Mouse (Mus musculus) spleen, adult 12 weeks (tissue): Measurements from ENCODE around the gene Kalrn.
"Not testable (repeated sequence)": the region's sequence is repeated elsewhere in the genome, so short reads cannot be mapped to it uniquely, and the experiment has no call there.

Source experiments
- DNase-seq: peaks from one replicate; pipeline ENCODE4 v3.0.0; 2022; ENCODE audit warnings: low spot score

Kalrn gene

DNA sequence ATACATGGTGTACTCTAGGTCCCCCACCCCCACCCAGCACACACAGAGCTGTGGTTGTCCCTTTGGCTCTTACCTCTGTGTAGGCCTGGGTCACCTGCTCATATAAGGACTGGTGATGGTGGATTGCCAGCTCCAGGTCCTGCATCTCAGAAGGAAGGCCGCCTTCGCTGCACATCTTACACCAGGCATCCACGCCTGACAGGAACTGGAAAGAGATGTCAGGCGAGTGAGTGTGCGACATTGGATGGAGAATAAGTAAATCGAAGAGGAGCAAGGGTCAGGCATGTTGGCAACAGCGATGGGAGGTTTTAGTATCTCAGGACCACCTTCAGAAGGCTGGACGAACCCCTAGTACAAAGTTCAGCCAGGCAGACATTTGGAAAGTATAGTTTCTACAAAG, 263.0 kb downstream of the Kalrn start:
- no peak for DNase-seq

- DNase-seq: no peak
These were observed 265.0 kb downstream of the Kalrn start for GRCm38 (mm10) chr16:34308324-34308723.

- DNase-seq: no peak
These were observed 265.9 kb downstream of the Kalrn start for GRCm38 (mm10) chr16:34307458-34307857.

- no peak for DNase-seq
These were observed 267.7 kb downstream of the Kalrn start for GRCm38 (mm10) chr16:34305586-34305985.

- DNase-seq: not testable (repeated sequence)
These were observed 269.5 kb downstream of the Kalrn start for GRCm38 (mm10) chr16:34303818-34304217.

- DNase-seq: no peak
These were observed 270.8 kb downstream of the Kalrn start for GRCm38 (mm10) chr16:34302503-34302902.

- DNase-seq: no peak
These were observed 271.3 kb downstream of the Kalrn start for GRCm38 (mm10) chr16:34302063-34302462.

DNA sequence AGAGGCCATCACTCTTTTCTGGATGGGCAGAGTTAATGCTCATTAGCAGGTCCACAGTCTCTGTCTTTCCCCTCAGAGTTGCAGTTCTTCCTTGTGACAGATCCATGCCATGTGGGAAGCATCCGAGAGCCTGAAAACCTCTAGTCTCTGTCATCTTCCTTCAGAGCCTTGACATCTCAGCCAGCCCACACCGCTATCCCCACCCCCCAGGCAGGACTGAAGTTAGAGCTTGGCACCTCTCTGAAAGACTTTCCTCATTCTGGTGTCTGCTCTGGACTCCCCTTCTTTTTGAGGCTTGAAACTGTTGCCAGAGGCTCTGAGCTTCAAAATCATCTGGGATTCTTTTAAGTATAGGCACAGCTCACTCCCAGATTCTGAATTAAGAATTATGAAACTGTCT, 274.1 kb downstream of the Kalrn start:
- DNase-seq: no peak

DNA sequence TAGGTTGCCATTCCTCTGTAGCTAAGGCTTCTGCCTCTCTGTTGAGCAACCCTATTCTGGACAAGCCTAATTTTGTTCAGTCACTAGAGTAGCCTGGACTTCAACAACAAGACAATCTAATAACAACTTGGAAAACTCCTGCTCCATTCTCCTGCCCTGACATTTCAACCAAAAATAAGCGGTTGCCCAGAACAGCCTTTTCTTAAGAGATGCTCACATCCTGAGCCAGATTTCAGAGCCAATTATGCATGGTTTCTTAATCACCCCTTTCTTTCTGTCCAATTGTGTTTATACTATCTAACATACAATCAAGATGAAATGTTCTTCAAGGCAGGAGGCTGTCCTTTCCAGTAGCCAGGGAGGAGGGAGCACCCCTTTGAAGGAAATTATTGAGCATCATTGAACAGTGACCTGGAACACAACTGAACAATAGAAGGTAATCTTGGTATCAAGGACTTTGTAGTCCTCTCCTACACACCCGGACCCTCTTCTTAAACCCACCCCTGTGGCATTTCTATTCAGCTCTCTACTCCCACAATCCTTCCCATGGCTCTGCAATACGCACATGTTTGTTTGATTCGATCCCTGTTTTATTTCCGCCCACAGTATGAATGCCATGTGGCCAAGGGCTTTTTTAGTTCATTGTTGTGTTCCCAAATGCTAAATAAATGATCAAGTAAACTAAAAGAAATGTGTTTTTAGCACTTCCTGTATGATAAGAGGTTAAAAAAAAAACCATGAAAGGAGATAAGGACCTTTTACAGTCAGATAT, 275.2 kb downstream of the Kalrn start:
- DNase-seq: no peak

DNA sequence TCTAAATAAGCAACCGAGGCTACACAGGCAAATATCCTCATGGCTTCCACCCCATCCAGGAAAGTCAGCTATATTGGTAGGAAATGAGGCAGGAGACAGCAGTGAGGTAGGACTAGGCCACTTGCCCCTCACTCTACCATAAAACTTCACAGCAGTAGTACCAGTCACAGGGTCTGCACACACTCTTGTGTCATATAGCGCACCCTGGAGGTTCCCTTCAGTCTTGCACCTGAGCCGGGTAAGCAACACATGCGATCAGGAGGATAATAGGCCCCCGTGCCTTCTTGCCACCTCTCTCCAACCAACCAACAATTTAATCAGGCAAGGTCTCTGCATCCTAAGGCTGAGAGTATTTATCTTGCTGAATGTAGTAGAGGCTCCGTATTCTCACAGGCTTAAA, 278.8 kb downstream of the Kalrn start:
- DNase-seq: no peak

DNA sequence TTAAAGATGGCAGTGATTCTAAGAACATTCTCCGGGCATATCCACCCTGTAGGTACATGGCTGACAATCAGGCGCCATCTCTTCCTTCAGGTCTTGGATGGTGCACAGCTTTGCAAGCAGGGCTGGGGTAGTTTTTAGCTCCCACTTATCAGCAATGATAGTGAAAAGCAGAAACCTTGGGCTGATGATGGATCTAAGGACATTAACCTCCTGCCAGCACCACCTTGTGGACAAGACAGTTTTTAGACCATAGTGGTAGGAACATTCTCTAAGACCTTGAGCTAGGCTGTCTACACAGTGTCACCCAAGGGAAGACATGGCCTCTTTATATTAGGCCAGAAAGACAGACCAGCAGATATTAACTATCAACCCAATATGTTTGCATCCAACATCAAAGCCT, 279.7 kb downstream of the Kalrn start:
- no peak for DNase-seq

DNA sequence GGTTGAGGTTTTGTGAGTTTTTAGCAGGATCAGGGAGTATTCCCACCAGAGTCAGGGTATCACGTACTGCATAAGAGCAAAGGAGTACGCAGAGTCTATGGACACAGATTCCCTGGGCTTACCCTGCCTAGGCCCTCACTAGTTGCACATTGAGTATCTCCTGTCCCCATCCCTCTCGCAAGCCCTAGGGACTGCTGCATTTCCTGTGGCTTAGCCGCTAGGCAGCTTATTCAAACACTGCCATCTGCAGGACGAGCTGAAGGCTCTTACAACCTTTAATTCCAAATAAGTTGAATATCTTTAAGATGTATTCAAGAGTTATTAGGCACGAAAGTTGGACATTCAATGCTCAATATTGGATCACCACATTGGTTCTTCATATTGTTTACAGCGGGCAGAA, 283.7 kb downstream of the Kalrn start:
- DNase-seq: no peak

DNA sequence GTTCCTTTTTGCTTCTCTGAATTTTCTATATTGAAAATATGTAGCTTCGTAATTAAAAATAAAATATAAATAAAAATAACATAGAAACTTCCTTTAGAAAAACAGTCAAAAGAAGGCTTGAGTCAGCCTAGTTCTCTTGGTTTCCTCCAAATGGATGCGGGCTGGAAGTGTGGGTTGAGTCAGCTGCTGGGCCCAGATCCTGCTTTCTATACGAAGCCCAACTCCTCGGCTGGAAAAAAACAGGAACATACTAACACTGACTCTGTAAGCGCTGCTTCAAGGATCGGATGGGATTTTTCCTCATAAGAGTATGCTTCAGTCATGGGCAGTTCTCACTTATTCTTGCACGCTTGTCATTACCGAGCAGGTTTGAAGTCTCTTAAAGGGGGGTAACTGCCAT, 291.3 kb downstream of the Kalrn start:
- DNase-seq: no peak

- no peak for DNase-seq
These were observed 293.5 kb downstream of the Kalrn start for GRCm38 (mm10) chr16:34279654-34280383.

GRCm38 (mm10) chr16:34278249-34278790, 295.0 kb downstream of the Kalrn start:
- no peak for DNase-seq

DNA sequence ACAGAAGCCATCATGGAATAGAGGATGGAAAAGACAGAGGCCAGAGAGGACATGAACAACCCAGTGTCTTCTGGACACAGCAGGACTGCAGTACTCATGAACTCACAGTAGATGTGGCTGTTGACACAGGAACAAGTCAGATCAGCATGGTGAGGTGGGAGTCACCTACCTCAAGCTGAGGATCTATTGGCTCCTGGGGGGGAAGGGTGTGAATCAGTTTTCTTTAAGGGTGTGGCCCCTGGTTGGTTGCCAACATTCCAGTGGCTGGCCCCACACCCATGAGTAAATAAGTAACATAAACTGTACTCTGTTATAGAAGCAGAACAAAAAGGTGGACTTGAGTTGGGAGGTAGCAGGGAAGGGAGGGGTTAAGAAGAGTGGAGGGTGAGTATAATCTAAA, 298.7 kb downstream of the Kalrn start:
- no peak for DNase-seq

DNA sequence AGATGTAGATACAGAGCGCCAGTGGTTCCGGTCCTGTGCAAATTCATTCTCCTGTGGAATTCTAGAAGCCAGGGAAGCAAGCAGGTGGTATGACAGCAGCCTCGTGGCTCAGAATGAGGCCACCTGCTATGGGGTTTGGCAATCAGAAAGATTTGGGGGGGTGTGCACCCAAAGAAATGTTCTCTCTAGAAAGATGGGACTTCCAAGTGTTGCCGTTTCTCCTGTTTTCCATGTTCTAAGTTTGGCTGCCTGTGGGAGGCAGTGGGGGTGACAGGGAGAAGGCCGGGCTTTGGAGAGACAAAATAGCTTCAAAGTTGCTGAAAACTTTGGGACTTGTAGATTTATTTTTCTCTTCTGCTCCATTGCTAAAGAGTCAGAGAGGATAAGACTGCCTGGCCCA, 301.9 kb downstream of the Kalrn start:
- no peak for DNase-seq

DNA sequence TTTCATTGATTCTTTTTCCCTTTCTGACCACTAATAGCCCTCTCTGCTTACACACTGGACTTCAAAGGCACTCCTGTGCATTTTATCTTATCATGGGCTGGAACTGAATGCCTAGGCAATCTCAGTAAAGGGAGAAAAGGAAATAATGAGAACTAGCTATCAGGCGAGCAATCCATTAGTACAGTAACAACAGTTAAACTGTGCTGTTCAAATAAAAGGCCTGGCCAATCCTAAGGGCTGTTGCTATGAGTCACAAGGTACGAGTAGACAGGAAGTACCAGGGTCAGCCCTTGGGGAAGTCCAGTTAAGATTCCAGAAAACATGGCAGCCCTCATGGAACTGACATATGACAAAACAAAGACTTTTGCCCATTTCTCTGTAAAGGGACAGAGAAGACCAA, 302.7 kb downstream of the Kalrn start:
- DNase-seq: no peak

GRCm38 (mm10) chr16:34269642-34270041, 303.7 kb downstream of the Kalrn start:
- DNase-seq: no peak

- no peak for DNase-seq
These were observed 305.6 kb downstream of the Kalrn start for GRCm38 (mm10) chr16:34267751-34268150.

GRCm38 (mm10) chr16:34264671-34265070, 308.7 kb downstream of the Kalrn start:
- DNase-seq: no peak

DNA sequence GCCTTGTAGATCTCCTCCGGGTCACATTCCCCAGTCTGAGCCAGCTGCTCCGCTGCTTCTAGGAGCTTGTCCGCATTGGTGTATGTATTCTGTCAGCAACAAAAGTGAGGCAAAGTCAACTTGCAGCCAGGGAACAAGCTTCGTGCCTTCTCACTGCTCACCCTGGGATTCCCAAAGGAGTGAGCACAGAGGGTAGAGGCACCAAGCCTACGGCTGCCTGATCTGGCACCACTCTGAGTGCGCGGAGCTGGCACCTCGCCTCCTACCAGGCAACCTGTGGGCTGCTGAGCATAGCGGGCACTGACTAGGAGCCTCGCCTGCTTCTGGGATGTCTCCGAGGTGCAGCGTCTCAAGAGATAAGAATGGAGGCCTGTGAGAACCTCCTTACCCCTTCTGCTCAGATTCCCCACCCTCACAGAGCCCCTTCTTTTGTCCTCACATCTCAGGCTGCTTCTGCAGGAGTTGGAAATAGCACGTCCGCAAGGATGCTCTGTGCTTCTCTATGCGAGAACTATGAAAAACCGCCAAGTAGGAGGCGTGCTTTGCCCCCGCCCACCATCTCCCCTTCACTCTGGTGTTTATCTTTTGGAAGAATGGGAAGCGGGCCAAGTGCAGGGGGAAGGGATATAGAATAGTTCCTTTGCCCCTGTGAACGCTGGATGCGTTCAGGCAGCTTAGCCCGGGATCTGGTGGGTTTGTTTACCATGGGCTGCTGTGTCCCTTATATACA, 310.4 kb downstream of the Kalrn start:
- no peak for DNase-seq
